Mouse (Mus musculus): ENCODE measurements around the gene Zbtb1. TPM values are rescaled to one million over a fixed set of nuclear protein-coding genes. Genes with fewer than 3 reads are reported as not detected.

Zbtb1 gene
- total and polyA plus RNA-seq, 2 experiments: 0.70 to 2.2 TPM

DNA sequence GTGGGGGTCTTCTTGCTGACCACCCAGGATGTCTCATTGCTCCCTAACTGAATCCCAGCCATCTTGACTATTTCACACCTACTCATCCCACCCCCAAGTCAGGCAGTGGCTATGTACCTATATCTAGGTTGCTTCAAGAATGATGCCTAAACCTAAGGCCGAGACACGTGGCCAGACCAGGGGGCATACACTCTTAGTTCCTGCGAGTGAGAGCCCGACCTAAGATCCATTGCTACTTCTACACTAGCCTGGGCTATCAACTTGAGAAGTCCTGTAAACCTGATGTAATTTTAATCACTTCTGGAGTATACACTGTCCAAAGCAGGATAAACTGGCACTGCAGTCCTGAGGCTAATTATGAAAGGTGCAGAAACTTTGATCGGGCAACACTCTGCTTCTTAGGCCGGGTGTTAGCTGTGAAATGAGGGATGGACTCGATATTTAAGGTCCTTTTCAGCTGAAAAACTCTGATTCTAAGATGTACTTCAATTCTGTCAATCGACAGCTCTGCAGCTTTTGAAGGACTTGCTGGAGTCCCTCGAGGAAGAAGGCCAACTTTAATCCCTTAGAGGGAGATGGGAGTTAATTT lies 1.8 kb upstream of the Zbtb1 start:
- no peak for DNase-seq (ENCODE audit: extremely low read depth, low read depth, low spot score)
- peak overlapping the region; percentile 100 for H3K9ac ChIP-seq (ENCODE audit: low read depth, low read length)
- TF ChIP-seq POLR2A (IDR thresholded peaks at IDR 0.05; ENCODE audit: extremely low read depth, insufficient read depth, low read length): no peak
- no peak for TF ChIP-seq CTCF (IDR thresholded peaks at IDR 0.05; ENCODE audit: low read depth, low read length)
- H3K79me2 ChIP-seq (ENCODE audit: control insufficient read depth, insufficient read depth, low read length): peaks cover 16% of the 10 kb centered on the region; the same call in 1 of the 2 replicates
- no peaks in the 10 kb centered on the region for H3K36me3 ChIP-seq (ENCODE audit: control insufficient read depth, insufficient read depth, low read length)
- H3K4me1 ChIP-seq (ENCODE audit: control insufficient read depth, insufficient read depth, low read length): peaks cover 3% of the 10 kb centered on the region; the same call in 1 of the 2 replicates
- H3K4me3 ChIP-seq (ENCODE audit: insufficient read depth, low read depth, low read length): peak overlapping the region; percentile 98; the same call in 1 of the 2 replicates
- H3K27ac ChIP-seq (replicated peaks; ENCODE audit: insufficient read depth, low read depth, low read length): no peak overlapping the region
- no peaks in the 10 kb centered on the region for H3K27me3 ChIP-seq (ENCODE audit: control insufficient read depth, insufficient read depth, low read length)
- WGBS: 25% methylated on average over 9 of the region's 9 CpGs

DNA sequence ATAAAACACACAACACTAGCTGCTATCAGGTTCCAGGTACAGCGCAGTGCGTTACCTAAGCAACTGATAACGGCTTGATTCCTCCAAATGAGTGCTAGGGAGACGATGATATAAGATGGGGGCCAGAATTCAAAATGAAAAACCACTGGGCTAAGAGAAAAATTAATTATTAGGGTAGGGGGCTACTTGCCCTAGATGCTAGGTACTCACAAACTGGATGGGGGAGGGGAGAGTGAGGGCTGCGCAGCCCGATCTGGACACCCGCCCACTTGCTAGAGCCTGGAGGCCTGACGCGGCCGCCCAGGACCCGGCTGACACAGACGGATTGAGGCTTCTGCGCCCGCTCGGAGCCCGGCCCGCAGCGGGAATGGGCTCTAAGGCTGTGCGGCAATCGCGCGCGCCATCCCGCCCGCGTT lies 1.3 kb upstream of the Zbtb1 start:
- Histone ChIP-seq H3K79me2 (ENCODE audit: control insufficient read depth, insufficient read depth, low read length) (peaks cover 16% of the 10 kb centered on the region; the same call in 1 of the 2 replicates), H3K9ac (ENCODE audit: low read depth, low read length) (peak overlapping the region; percentile 100), H3K4me3 (ENCODE audit: insufficient read depth, low read depth, low read length) (peak overlapping the region; percentile 98), H3K27ac (replicated peaks; ENCODE audit: insufficient read depth, low read depth, low read length) (peak overlapping the region; percentile 96), H3K4me1 (ENCODE audit: control insufficient read depth, insufficient read depth, low read length) (peaks cover 3% of the 10 kb centered on the region; the same call in 1 of the 2 replicates), H3K27me3 (ENCODE audit: control insufficient read depth, insufficient read depth, low read length) (no peaks in the 10 kb centered on the region), H3K36me3 (ENCODE audit: control insufficient read depth, insufficient read depth, low read length) (no peaks in the 10 kb centered on the region)
- TF ChIP-seq POLR2A (IDR thresholded peaks at IDR 0.05; ENCODE audit: extremely low read depth, insufficient read depth, low read length) (no peak), CTCF (IDR thresholded peaks at IDR 0.05; ENCODE audit: low read depth, low read length) (no peak)
- peak; percentile 31 for DNase-seq (ENCODE audit: extremely low read depth, low read depth, low spot score)
- WGBS: under 1% methylated on average over 26 of the region's 26 CpGs

DNA sequence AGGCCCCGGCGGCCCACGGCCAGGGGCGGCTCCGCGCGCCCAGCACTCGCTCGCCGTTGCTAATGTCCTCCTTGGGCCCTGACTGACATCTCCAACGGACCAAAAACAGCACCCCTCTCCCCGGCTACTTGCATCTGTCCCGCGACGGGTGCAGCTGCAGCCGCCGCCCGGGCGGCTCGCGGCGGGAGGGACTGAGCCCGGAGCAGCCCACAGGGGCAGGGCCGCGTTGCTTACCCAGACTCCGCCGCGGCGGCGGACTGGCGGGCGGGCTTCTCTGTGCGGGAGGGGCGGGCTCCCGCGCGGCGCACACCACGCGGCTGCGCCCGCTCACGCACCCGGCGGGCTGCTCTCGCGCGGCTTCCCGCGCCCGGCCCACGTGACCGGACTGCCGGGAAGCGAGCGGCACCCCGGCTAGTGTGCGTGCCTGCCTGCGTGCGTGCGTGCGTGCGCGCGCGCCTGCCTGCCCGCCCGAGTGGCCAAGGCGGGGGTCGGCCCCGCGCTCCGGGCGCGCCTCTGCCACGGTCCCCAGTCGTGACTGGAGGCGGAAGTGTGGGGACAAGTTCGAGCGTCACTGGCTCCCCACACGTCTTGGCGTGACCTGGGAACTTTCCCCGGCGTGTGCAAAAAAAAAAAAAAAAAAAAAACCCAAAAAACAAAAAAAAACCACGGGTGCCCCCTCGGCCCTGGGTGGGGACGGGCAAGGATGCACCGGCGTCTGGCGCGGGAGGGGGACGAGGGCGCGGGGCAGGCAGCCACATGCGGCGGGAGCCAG lies 674 bp upstream of the Zbtb1 start, which contains the start of gene Zbtb25:
Gene Zbtb25 (minus strand): TSS at position 397 of the 772 bp plus-strand sequence.
- Histone ChIP-seq H3K4me1 (ENCODE audit: control insufficient read depth, insufficient read depth, low read length) (peaks cover 3% of the 10 kb centered on the region; the same call in 1 of the 2 replicates), H3K36me3 (ENCODE audit: control insufficient read depth, insufficient read depth, low read length) (no peaks in the 10 kb centered on the region), H3K27me3 (ENCODE audit: control insufficient read depth, insufficient read depth, low read length) (no peaks in the 10 kb centered on the region), H3K27ac (replicated peaks; ENCODE audit: insufficient read depth, low read depth, low read length) (peak within 1 kb of the TSS; percentile 96), H3K4me3 (ENCODE audit: insufficient read depth, low read depth, low read length) (peak within 1 kb of the TSS; percentile 98), H3K9ac (ENCODE audit: low read depth, low read length) (peak within 1 kb of the TSS; percentile 100), H3K79me2 (ENCODE audit: control insufficient read depth, insufficient read depth, low read length) (peaks cover 21% of the 10 kb centered on the region; the same call in 1 of the 2 replicates)
- TF ChIP-seq POLR2A (IDR thresholded peaks at IDR 0.05; ENCODE audit: extremely low read depth, insufficient read depth, low read length) (0 out of 2 replicates have a peak, but pooled peaks have one; percentile 37), CTCF (IDR thresholded peaks at IDR 0.05; ENCODE audit: low read depth, low read length) (no peak)
- DNase-seq (ENCODE audit: extremely low read depth, low read depth, low spot score): peak; percentile 43
- WGBS: under 1% methylated on average over 76 of the region's 96 CpGs

DNA sequence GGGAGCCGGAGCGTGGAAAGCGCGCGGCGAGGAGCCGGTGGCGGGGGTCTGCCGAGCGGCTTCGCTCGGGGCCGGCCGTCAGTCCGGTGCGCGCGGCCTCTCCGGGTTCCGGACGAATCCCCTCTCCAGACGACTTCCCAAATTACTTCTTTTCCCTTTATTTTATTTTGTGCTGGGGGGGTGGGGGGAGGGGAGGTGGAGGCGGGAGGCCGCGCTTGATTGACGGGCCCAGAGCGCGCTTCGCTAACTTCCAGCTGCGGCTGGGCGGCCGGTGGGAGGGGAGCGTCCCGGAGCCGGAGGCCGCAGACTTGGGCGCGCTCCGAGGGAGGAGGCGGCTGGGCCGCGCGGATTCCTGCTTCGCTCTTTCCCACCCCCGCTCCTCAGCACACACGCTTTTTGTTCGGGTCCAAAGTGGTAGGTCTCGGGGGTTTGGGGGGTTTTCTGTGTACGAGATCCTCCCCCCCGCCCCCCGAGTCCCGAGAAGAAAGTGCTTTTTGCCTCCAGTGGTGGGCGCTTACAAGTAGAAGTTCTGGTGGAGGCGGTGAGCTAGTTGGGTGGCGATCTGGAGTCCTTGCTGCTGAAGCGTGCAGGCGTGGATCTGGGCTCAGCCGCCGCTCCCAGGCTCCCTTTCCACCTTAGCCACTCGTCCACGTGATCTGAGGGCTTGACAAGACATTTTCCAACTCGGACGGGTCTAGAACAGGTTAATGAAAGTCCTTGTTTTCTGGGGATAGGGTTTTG lies 935 bp downstream of the Zbtb1 start:
- 1% methylated on average over 63 of the region's 63 CpGs for WGBS
- Histone ChIP-seq H3K36me3 (ENCODE audit: control insufficient read depth, insufficient read depth, low read length) (no peaks in the 10 kb centered on the region), H3K9ac (ENCODE audit: low read depth, low read length) (peak overlapping the region; percentile 100), H3K27me3 (ENCODE audit: control insufficient read depth, insufficient read depth, low read length) (no peaks in the 10 kb centered on the region), H3K4me1 (ENCODE audit: control insufficient read depth, insufficient read depth, low read length) (peaks cover 3% of the 10 kb centered on the region; the same call in 1 of the 2 replicates), H3K4me3 (ENCODE audit: insufficient read depth, low read depth, low read length) (peak overlapping the region; percentile 98), H3K27ac (replicated peaks; ENCODE audit: insufficient read depth, low read depth, low read length) (peak overlapping the region; percentile 96), H3K79me2 (ENCODE audit: control insufficient read depth, insufficient read depth, low read length) (peaks cover 26% of the 10 kb centered on the region; the same call in 1 of the 2 replicates)
- no peak for TF ChIP-seq CTCF (IDR thresholded peaks at IDR 0.05; ENCODE audit: low read depth, low read length)
- TF ChIP-seq POLR2A (IDR thresholded peaks at IDR 0.05; ENCODE audit: extremely low read depth, insufficient read depth, low read length): 0 out of 2 replicates have a peak, but pooled peaks have one; percentile 42
- DNase-seq (ENCODE audit: extremely low read depth, low read depth, low spot score): peak; percentile 63

DNA sequence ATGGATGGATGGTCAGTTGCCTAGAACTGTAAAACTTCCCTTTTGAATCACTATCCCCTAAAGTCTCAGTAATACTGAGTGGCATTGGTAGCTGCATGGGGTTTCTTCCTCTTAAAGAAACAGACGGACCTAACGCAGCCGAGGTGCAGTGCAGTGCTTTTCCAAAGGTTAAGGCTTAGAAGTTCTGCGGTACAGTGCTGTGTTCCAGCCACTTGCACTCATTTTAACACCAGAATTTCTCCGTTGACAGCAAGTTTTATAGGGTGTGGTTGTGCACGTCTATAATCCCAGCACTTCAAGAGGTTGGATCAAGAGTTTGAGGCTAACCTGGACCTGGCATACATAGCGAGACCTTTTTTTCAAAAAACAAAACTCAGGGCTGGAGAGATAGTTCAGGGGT lies 2.0 kb downstream of the Zbtb1 start:
- WGBS: 58% methylated on average over 7 of the region's 7 CpGs
- Histone ChIP-seq H3K79me2 (ENCODE audit: control insufficient read depth, insufficient read depth, low read length) (peaks cover 34% of the 10 kb centered on the region; the same call in 1 of the 2 replicates), H3K36me3 (ENCODE audit: control insufficient read depth, insufficient read depth, low read length) (no peaks in the 10 kb centered on the region), H3K27ac (replicated peaks; ENCODE audit: insufficient read depth, low read depth, low read length) (no peak overlapping the region), H3K9ac (ENCODE audit: low read depth, low read length) (no peak overlapping the region), H3K4me1 (ENCODE audit: control insufficient read depth, insufficient read depth, low read length) (peaks cover 3% of the 10 kb centered on the region; the same call in 1 of the 2 replicates), H3K27me3 (ENCODE audit: control insufficient read depth, insufficient read depth, low read length) (no peaks in the 10 kb centered on the region), H3K4me3 (ENCODE audit: insufficient read depth, low read depth, low read length) (no peak overlapping the region)
- DNase-seq (ENCODE audit: extremely low read depth, low read depth, low spot score): no peak
- TF ChIP-seq CTCF (IDR thresholded peaks at IDR 0.05; ENCODE audit: low read depth, low read length): no peak
- no peak for TF ChIP-seq POLR2A (IDR thresholded peaks at IDR 0.05; ENCODE audit: extremely low read depth, insufficient read depth, low read length)

Data from liver, adult 2 months (tissue).